Mouse (Mus musculus): ENCODE measurements around the gene Pdcd6ip.
"Not testable (repeated sequence)": the region's sequence is repeated elsewhere in the genome, so short reads cannot be mapped to it uniquely, and the experiment has no call there.

Gene Pdcd6ip

GRCm38 (mm10) chr9:113707481-113708360 lies at the start of gene Pdcd6ip:
Gene Pdcd6ip, minus strand, starts transcription at chr9:113708259.
- no peak for DNase-seq (ENCODE audit: extremely low read depth, low read depth)

DNA sequence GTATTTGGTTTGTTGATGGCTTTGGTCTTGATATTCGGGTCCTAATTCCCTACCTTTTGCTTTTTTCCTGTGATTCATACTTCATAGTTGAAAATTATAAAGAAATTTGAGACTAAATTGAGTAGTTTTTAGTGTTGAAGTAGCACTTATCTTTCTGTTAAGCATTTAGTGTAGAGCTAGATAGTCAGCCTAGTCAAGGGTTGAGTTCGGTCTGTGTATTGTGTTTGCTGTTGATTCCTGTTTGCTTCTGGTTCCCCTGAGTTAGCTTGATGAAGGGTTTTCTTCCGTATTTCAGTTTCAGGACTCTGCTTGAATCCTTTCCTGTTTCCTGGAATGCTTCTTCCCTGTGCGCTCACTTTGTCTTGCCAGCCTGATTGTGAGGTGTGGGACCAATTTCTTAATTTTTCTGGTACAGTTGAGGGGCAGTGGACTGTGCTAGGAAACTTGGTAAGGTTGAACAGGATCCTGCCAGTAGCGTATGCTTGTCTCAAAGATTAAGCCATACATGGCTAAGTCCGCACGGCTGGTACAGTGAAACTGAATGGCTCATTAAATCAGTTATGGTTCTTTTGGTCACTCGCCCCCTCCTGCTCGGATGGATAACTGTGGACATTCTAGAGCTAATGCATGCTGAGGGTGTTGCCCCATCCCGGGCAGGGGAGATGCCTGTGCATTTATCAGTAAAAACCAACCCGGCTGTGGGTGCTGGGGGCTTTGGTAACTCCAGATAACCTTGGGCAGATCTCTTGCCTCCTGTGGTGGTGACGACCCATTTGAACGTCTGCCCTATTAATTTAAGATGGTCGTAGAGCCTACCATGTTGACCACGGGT lies 48.0 kb upstream of the Pdcd6ip start:
- DNase-seq (ENCODE audit: extremely low read depth, low read depth): no peak

DNA sequence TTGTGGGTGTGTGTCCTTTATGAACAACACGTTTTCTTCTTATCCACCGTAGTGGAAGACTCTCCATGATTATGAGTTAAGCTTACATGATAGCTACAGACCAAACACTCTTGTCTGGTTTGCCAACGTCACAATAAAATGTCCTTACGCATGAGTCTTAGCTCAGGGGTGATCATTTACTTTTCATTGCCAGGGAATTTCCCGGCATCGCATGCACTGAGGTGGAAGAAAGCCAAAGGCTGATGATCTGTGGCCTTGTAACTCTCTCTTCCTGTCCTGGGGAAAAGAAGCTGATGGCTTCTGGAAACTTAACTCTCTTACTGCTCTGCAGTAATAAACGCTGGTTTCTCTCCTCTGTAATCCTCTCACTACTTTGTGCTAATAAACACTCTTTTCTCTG lies 41.3 kb upstream of the Pdcd6ip start:
- no peak for DNase-seq (ENCODE audit: extremely low read depth, low read depth)

DNA sequence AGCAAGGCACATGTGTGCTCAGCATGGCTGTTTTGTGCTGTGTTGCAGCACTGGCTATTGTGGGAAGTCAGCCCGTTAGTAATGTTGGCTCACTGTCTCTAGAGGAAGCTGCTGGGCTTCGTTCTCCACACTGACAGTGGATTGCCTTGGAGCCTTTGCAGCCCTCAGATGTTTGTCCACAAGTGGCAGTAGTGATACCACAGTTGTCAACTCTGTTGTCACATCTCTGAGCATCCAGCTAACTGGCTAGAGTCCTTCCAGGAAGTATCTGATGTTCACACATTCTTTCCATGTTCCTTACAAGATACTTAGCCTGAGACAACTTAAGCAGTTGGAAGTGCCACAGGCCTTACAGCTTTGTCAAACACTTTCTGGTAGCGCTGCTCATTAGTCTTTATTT lies 35.2 kb upstream of the Pdcd6ip start:
- peak; percentile 27 for DNase-seq (ENCODE audit: extremely low read depth, low read depth)

- DNase-seq (ENCODE audit: extremely low read depth, low read depth): peak; percentile 12
These were observed 34.3 kb upstream of the Pdcd6ip start for GRCm38 (mm10) chr9:113742361-113742794.

- peak; percentile 39 for DNase-seq (ENCODE audit: extremely low read depth, low read depth)
These were observed 33.6 kb upstream of the Pdcd6ip start for GRCm38 (mm10) chr9:113741637-113742137.

DNA sequence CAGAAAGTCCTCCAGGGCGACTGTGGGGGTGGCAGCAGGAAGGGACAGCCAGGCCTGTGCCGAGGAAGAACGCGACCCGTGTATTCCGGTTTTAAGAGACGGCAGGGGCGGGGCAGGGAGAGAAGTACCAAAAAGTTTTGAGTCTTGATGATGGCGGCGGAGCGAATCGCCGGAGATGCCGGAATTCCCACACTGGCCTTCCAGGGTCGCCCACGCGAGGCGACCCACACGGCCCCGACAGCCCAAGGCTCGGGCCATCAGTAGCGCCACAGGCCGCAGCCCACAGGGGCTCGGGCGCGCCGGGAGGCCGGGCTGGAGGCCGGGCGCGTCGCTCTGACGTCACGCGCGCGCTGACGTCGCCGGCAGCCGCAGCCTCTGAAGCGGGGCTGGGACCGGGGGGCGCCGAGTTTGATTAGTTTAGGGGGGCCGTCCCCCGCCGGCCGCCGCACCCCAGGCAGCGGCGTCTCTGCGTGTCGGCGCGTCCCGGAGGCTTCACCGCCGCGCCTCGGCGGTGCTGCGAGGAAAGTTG lies 33.1 kb upstream of the Pdcd6ip start, which contains the start of gene Clasp2:
TSS of gene Clasp2 (plus strand) at position 366 of the 529 bp plus-strand sequence.
- DNase-seq (ENCODE audit: extremely low read depth, low read depth): peak; percentile 60

- DNase-seq (ENCODE audit: extremely low read depth, low read depth): no peak
These were observed 30.9 kb upstream of the Pdcd6ip start for GRCm38 (mm10) chr9:113738941-113739340.

DNA sequence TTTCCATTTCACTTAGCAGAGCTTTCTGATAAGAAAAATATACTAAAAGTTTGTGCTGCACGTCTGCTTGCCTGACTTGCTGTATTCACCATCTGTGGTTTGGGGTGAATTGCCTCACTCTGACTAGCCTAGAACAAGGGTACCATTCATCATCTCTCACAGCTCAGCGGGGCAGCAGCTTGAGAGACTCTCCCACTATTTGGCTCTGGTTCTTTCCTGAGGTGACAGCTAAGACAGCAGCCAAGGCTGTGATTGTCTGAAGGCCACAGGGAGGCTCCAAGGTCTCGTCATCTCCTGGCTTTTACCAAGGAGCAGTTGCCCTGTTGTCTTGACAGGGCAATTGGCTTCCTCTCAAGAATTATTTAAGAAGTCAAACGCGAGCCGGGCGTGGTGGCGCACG lies 30.0 kb upstream of the Pdcd6ip start:
- DNase-seq (ENCODE audit: extremely low read depth, low read depth): no peak

GRCm38 (mm10) chr9:113735920-113736319 lies 27.9 kb upstream of the Pdcd6ip start:
- no peak for DNase-seq (ENCODE audit: extremely low read depth, low read depth)

GRCm38 (mm10) chr9:113731540-113731939 lies 23.5 kb upstream of the Pdcd6ip start:
- no peak for DNase-seq (ENCODE audit: extremely low read depth, low read depth)

DNA sequence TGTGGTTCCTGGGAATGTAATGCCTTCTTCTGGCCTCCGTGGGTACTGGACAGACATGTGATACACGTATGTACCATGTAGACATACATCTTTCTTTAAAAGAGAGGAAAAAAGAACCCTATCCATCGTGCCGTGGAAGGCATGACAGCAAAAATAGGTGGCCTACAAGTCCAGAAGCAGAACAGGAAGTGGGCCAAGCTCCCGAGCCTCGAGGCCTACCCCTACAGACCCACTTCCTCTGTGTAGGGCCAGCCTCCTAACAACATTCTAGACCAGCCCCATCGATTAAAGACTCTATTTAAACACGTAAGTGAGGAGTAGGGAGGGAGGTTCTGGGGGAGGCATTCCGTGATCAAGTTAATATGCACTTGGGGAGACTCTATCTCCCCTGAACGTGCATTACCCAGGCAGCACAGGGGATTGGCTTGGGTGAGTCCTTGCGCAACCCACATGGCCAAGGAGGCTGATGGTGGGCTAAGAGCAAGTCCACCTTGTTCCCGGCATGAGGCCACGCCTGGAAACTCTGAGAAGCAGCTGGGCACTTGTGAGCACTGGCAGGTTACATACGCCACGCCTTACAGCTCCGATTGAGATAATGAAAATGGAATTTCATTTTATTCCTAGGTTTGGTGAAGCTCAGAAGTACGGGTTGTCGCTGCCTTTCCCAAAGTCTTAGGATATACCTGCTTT lies 19.1 kb upstream of the Pdcd6ip start:
- DNase-seq (ENCODE audit: extremely low read depth, low read depth): no peak

- no peak for DNase-seq (ENCODE audit: extremely low read depth, low read depth)
These were observed 18.1 kb upstream of the Pdcd6ip start for GRCm38 (mm10) chr9:113726131-113726530.

DNA sequence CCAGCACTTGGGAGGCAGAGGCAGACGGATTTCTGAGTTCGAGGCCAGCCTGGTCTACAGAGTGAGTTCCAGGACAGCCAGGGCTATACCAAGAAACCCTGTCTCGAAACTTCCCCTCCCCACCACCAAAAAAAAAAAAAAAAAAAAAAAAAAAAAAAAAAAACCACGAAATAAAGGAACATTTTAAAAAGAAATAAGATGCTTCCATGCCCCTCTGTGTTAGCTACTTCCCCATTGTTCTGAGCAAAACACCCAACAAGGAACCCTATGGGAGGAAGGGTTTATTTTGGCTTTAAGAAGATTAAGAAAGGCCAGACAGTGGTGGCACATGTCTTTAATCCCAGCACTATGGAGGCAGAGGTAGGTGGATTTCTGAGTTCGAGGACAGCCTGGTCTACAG lies 17.6 kb upstream of the Pdcd6ip start:
- DNase-seq (ENCODE audit: extremely low read depth, low read depth): not testable (repeated sequence)

- no peak for DNase-seq (ENCODE audit: extremely low read depth, low read depth)
These were observed 16.6 kb upstream of the Pdcd6ip start for GRCm38 (mm10) chr9:113724646-113725045.

DNA sequence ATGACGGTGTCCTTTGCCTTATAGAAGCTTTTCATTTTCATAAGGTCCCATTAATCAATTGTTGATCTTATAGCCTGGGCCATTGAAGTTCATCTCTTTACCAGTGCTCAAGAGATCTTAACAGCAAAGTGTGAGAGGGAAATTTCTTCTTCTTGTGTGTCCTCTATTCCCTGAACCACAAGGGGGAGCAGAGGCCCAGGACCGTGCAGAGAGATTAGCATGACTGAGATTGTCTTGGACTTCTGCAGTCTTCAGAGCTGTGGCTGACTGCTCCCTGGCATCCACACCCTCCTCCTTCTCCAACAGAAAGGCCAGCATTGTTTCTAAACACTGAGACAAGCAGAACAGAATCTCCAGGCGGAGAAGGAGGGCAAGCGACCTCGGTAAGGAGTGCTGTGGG lies 11.0 kb upstream of the Pdcd6ip start:
- no peak for DNase-seq (ENCODE audit: extremely low read depth, low read depth)

DNA sequence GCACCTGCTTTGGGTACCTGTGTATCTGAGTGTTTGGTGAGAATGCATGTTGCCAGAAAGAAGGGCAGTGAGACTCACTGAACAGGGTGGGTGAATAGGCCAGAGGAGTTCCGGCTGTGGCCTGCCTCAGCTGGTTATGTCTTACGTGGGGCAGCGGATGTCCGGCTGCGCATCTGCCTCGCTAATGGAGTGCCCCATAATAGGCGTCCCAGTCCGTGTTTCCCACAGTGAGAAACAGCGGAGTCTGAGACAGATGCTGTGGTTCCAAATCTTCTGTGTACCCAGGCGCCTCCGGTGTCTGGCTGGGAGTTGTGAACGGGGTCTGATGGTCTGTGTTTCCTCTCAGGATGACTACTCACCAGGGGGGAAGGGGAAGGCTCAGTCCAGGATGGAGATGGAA lies 2.8 kb upstream of the Pdcd6ip start:
- no peak for DNase-seq (ENCODE audit: extremely low read depth, low read depth)

DNA sequence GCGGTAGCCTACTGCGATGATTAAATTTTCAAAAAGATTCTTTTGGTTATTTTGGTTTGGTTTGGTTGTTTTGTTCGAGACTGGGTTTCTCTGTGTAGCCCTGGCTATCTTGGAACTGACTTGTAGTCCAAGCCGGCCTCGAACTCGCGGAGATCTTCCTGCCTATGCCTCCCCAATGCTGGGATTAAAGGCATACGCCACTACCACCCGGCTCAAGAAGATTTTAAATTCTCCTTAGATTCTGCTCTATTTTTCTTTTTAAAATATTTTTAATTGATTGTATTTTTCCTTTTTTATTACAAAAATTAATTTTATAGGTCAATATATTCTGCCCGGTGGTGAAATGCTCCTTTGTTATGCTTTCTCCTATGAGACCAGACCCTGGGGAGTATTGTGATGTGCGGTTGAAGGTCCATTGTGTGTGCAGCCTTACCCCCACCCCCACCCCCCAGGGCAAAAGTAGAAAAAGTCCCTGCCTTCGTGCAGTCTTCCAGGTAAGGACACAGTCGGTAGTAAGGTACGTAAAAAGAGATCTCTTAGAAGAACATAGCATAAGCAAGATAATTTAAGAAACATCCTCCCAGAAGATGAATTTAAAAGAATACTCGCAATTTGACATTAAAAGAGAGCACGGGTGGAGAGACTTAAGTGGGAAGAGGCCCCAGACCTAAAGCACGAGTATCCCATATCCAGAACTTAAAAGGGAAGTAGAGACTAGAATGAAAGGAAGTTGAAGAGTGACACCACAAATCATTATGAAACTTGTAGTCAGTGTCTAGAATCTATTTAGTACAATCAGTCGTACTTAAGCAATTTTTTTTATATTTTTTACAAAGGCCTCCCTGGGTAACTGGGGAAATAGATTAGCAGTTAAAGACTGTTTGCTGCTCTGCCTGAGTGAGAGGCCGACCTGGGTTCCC lies 562 bp upstream of the Pdcd6ip start:
- peak; percentile 44 for DNase-seq (ENCODE audit: extremely low read depth, low read depth)

GRCm38 (mm10) chr9:113706841-113707240 lies 1.2 kb downstream of the Pdcd6ip start:
- peak; percentile 39 for DNase-seq (ENCODE audit: extremely low read depth, low read depth)

- DNase-seq (ENCODE audit: extremely low read depth, low read depth): no peak
These were observed 2.0 kb downstream of the Pdcd6ip start for GRCm38 (mm10) chr9:113706108-113706507.

Data from MEL-GATA-1-ER (cell line).